Mouse (Mus musculus): ENCODE measurements around the gene Kcnab3. TPM values are rescaled to one million over a fixed set of nuclear protein-coding genes. Genes with fewer than 3 reads are reported as not detected.

Kcnab3 gene
- polyA plus RNA-seq, 1 experiment from 2014 or later, result 0.70 TPM

- no peaks in the 10 kb centered on the region for H3K36me3 ChIP-seq (ENCODE audit: control insufficient read depth, insufficient read depth, low read length)
- peak overlapping the region; percentile 94 for H3K4me3 ChIP-seq (ENCODE audit: low read depth, low read length)
- H3K4me1 ChIP-seq (ENCODE audit: control insufficient read depth, insufficient read depth, low read length), result peaks cover 43% of the 10 kb centered on the region
- no peak overlapping the region for H3K9ac ChIP-seq (ENCODE audit: low read depth, low read length)
- H3K9me3 ChIP-seq (replicated peaks; ENCODE audit: control insufficient read depth, low read length), result no peaks in the 10 kb centered on the region
- ATAC-seq (replicated peaks; ENCODE audit: insufficient number of reproducible peaks, low FRiP score, low TSS enrichment), result no peak
- H3K4me2 ChIP-seq, result peak overlapping the region; percentile 91
- 36% methylated on average over 2 of the region's 2 CpGs for WGBS (ENCODE audit: insufficient replicate concordance)
- no peaks in the 10 kb centered on the region for H3K27me3 ChIP-seq (ENCODE audit: control insufficient read depth, insufficient read depth, low read length)
- H3K27ac ChIP-seq (ENCODE audit: low read depth, low read length), result peak overlapping the region; percentile 98
These were observed 44.1 kb downstream of the Kcnab3 start for GRCm38 (mm10) chr11:69369990-69370816.

DNA sequence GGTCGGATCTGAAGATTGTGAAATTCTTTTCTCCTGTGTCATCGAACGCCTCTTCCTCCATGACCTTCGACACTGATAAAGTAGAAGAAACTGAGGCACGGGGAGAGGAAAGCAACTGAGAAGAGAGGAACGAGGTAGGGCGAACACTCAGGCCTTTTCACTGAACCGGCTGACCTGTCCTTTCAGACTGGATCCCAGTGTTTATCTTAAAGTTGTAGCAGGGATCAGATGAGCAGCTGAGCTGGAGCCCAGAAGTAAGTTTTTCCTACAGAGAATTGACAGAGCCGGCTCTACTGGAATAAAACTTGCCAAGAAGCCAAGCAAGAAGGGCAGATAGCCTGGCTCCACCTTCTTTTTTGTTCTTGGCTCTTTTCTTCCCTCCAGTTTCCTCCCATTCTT, 44.8 kb downstream of the Kcnab3 start:
- peak overlapping the region; percentile 31 for H3K4me2 ChIP-seq
- peak overlapping the region; percentile 11; the same call in 1 of the 2 replicates for H3K27ac ChIP-seq (ENCODE audit: low read depth, low read length)
- peaks cover 37% of the 10 kb centered on the region for H3K4me1 ChIP-seq (ENCODE audit: control insufficient read depth, insufficient read depth, low read length)
- H3K27me3 ChIP-seq (ENCODE audit: control insufficient read depth, insufficient read depth, low read length), result no peaks in the 10 kb centered on the region
- H3K36me3 ChIP-seq (ENCODE audit: control insufficient read depth, insufficient read depth, low read length), result no peaks in the 10 kb centered on the region
- WGBS (ENCODE audit: insufficient replicate concordance), result 20% methylated on average over 9 of the region's 9 CpGs
- no peak for ATAC-seq (replicated peaks; ENCODE audit: insufficient number of reproducible peaks, low FRiP score, low TSS enrichment)
- no peak overlapping the region for H3K9ac ChIP-seq (ENCODE audit: low read depth, low read length)
- H3K9me3 ChIP-seq (replicated peaks; ENCODE audit: control insufficient read depth, low read length), result no peaks in the 10 kb centered on the region
- no peak overlapping the region for H3K4me3 ChIP-seq (ENCODE audit: low read depth, low read length)

DNA sequence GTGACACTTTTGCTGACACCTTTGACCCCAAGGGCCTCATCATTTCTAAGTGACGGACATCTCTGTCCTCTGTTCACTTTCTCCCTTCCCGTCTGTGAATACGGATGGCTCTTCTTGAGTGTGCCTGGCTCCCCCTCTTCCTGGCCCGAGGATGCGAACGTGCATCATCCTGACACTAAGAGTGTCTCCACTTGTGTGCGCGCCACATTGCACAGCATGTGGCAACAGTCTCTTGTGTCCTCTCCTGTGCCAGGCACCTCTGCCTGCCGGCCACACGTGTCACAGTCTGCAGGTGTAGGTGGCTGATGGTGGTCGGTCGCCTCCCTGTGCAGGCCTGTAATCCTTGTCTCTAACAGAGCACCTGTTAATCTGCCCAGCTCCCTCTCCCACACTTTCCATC, 45.5 kb downstream of the Kcnab3 start:
- H3K27ac ChIP-seq (ENCODE audit: low read depth, low read length), result peak overlapping the region; percentile 72; the same call in 1 of the 2 replicates
- H3K9me3 ChIP-seq (replicated peaks; ENCODE audit: control insufficient read depth, low read length), result no peaks in the 10 kb centered on the region
- 57% methylated on average over 12 of the region's 12 CpGs for WGBS (ENCODE audit: insufficient replicate concordance)
- H3K4me1 ChIP-seq (ENCODE audit: control insufficient read depth, insufficient read depth, low read length), result peaks cover 33% of the 10 kb centered on the region
- peak overlapping the region; percentile 27; the same call in 1 of the 2 replicates for H3K4me2 ChIP-seq
- no peaks in the 10 kb centered on the region for H3K36me3 ChIP-seq (ENCODE audit: control insufficient read depth, insufficient read depth, low read length)
- H3K9ac ChIP-seq (ENCODE audit: low read depth, low read length), result no peak overlapping the region
- no peaks in the 10 kb centered on the region for H3K27me3 ChIP-seq (ENCODE audit: control insufficient read depth, insufficient read depth, low read length)
- no peak overlapping the region for H3K4me3 ChIP-seq (ENCODE audit: low read depth, low read length)
- ATAC-seq (replicated peaks; ENCODE audit: insufficient number of reproducible peaks, low FRiP score, low TSS enrichment), result no peak

- H3K4me2 ChIP-seq, result peak overlapping the region; percentile 27
- H3K27ac ChIP-seq (ENCODE audit: low read depth, low read length), result peak overlapping the region; percentile 72
- 18% methylated on average over 12 of the region's 12 CpGs for WGBS (ENCODE audit: insufficient replicate concordance)
- peaks cover 33% of the 10 kb centered on the region for H3K4me1 ChIP-seq (ENCODE audit: control insufficient read depth, insufficient read depth, low read length)
- no peak overlapping the region for H3K4me3 ChIP-seq (ENCODE audit: low read depth, low read length)
- ATAC-seq (replicated peaks; ENCODE audit: insufficient number of reproducible peaks, low FRiP score, low TSS enrichment), result no peak
- H3K9me3 ChIP-seq (replicated peaks; ENCODE audit: control insufficient read depth, low read length), result no peaks in the 10 kb centered on the region
- H3K27me3 ChIP-seq (ENCODE audit: control insufficient read depth, insufficient read depth, low read length), result no peaks in the 10 kb centered on the region
- no peaks in the 10 kb centered on the region for H3K36me3 ChIP-seq (ENCODE audit: control insufficient read depth, insufficient read depth, low read length)
- 0 out of 2 replicates have a peak overlapping the region, but pooled peaks have one; percentile 34 for H3K9ac ChIP-seq (ENCODE audit: low read depth, low read length)
These were observed 46.2 kb downstream of the Kcnab3 start for GRCm38 (mm10) chr11:69372056-69372779.

DNA sequence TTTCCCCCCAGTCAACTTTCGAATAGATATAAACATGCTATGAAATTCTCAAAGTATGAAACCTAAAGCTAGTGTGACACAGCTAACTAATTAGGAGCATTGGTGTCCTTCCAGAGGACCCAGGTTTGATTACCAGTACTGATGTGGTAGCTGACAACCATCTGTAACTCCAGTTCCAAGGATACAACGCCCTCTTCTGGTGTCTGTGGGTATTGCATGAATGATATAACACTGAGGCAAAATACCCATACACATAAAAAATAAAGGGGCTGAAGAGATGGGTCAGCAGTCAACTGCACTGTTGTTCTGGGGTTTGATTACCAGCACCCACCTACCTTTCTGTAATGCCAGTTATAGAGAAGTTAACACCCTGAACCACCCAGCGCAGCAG, 46.7 kb downstream of the Kcnab3 start:
- peak overlapping the region; percentile 72 for H3K27ac ChIP-seq (ENCODE audit: low read depth, low read length)

DNA sequence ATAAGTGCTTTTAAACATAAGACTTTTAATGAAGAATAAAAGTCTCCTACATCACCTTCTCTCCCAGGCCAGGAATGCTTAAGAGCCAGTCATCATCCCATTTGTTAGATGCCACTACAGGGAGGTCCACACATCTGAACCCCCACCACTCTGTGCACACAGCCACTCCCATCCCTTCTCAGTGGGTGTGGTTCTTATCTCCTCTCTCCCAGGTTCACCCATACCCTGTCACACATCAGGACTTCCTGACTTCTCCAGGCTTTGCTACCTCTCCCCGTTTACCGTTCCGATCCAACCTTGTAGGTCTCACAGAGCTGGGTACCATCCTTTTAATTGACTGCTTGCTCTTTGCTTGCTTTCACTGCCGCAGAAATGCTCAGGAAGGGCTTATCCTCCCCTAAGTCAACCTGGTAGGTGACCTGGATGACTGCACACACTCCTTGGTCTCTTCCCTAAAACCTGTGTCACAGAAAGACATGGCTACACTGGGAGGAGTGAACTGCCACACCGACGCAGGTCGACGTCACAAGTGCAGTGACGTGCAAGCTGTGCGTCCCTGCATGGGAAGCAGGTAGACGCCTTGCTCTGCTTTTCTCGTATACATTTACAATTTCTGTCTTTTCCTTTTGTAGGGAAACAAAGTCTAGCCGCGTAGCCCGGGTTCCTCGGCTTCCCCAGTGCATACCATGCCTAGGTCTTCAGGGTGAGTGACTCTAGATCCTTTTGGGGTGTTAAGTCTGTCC, 47.3 kb downstream of the Kcnab3 start:
- peak; percentile 67; the same call in 1 of the 2 replicates for ATAC-seq (replicated peaks; ENCODE audit: insufficient number of reproducible peaks, low FRiP score, low TSS enrichment)
- WGBS (ENCODE audit: insufficient replicate concordance), result 81% methylated on average over 16 of the region's 16 CpGs
- Histone ChIP-seq H3K4me2 (peak overlapping the region; percentile 27), H3K27ac (ENCODE audit: low read depth, low read length) (peak overlapping the region; percentile 72), H3K27me3 (ENCODE audit: control insufficient read depth, insufficient read depth, low read length) (no peaks in the 10 kb centered on the region), H3K9me3 (replicated peaks; ENCODE audit: control insufficient read depth, low read length) (no peaks in the 10 kb centered on the region), H3K36me3 (ENCODE audit: control insufficient read depth, insufficient read depth, low read length) (no peaks in the 10 kb centered on the region), H3K9ac (ENCODE audit: low read depth, low read length) (no peak overlapping the region), H3K4me1 (ENCODE audit: control insufficient read depth, insufficient read depth, low read length) (peaks cover 26% of the 10 kb centered on the region), H3K4me3 (ENCODE audit: low read depth, low read length) (peak overlapping the region; percentile 6; the same call in 1 of the 2 replicates)

More for the DNA sequence above, 46.7 kb downstream of the Kcnab3 start:
- 59% methylated on average over 3 of the region's 3 CpGs for WGBS (ENCODE audit: insufficient replicate concordance)
- Histone ChIP-seq H3K4me3 (ENCODE audit: low read depth, low read length) (no peak overlapping the region), H3K9me3 (replicated peaks; ENCODE audit: control insufficient read depth, low read length) (no peaks in the 10 kb centered on the region), H3K4me1 (ENCODE audit: control insufficient read depth, insufficient read depth, low read length) (peaks cover 29% of the 10 kb centered on the region), H3K36me3 (ENCODE audit: control insufficient read depth, insufficient read depth, low read length) (no peaks in the 10 kb centered on the region), H3K4me2 (peak overlapping the region; percentile 27), H3K27me3 (ENCODE audit: control insufficient read depth, insufficient read depth, low read length) (no peaks in the 10 kb centered on the region), H3K9ac (ENCODE audit: low read depth, low read length) (0 out of 2 replicates have a peak overlapping the region, but pooled peaks have one; percentile 34)
- ATAC-seq (replicated peaks; ENCODE audit: insufficient number of reproducible peaks, low FRiP score, low TSS enrichment), result no peak

DNA sequence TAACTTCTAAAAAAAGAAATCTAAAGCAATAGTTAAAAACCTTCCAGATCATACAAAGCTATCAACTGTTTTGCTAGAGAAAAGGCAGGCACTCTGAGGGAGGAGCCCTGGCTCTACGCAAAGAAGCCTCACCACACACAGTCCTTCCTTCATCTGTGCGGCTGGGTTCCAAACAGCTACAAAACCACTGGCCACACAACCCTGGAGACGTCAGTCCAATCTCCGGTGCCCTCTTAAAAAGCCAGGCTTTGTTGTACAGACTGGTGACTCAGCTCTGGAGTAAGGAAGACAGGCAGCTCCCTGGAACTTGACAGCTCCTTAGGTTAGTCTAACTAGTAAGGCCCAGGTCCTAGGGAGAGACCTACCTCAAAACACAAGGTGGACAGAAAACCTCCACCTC, 49.6 kb downstream of the Kcnab3 start:
- WGBS (ENCODE audit: insufficient replicate concordance), result 84% methylated on average over 4 of the region's 4 CpGs
- Histone ChIP-seq H3K4me1 (ENCODE audit: control insufficient read depth, insufficient read depth, low read length) (peaks cover 23% of the 10 kb centered on the region), H3K27me3 (ENCODE audit: control insufficient read depth, insufficient read depth, low read length) (no peaks in the 10 kb centered on the region), H3K9me3 (replicated peaks; ENCODE audit: control insufficient read depth, low read length) (no peaks in the 10 kb centered on the region), H3K27ac (ENCODE audit: low read depth, low read length) (no peak overlapping the region), H3K4me2 (no peak overlapping the region), H3K9ac (ENCODE audit: low read depth, low read length) (no peak overlapping the region), H3K36me3 (ENCODE audit: control insufficient read depth, insufficient read depth, low read length) (no peaks in the 10 kb centered on the region; the same call in 1 of the 2 replicates), H3K4me3 (ENCODE audit: low read depth, low read length) (no peak overlapping the region)
- ATAC-seq (replicated peaks; ENCODE audit: insufficient number of reproducible peaks, low FRiP score, low TSS enrichment), result no peak

- ATAC-seq (replicated peaks; ENCODE audit: insufficient number of reproducible peaks, low FRiP score, low TSS enrichment), result no peak
- WGBS (ENCODE audit: insufficient replicate concordance), result 62% methylated on average over 3 of the region's 3 CpGs
- Histone ChIP-seq H3K36me3 (ENCODE audit: control insufficient read depth, insufficient read depth, low read length) (no peaks in the 10 kb centered on the region; the same call in 1 of the 2 replicates), H3K27me3 (ENCODE audit: control insufficient read depth, insufficient read depth, low read length) (no peaks in the 10 kb centered on the region), H3K9ac (ENCODE audit: low read depth, low read length) (no peak overlapping the region), H3K4me3 (ENCODE audit: low read depth, low read length) (no peak overlapping the region), H3K27ac (ENCODE audit: low read depth, low read length) (no peak overlapping the region), H3K4me2 (no peak overlapping the region), H3K9me3 (replicated peaks; ENCODE audit: control insufficient read depth, low read length) (no peaks in the 10 kb centered on the region), H3K4me1 (ENCODE audit: control insufficient read depth, insufficient read depth, low read length) (peaks cover 3% of the 10 kb centered on the region)
These were observed 51.7 kb downstream of the Kcnab3 start for GRCm38 (mm10) chr11:69377766-69378165.
